Mouse (Mus musculus) MEL (cell line): Measurements from ENCODE around the gene Lsp1.

Experiments
- CTCF ChIP-seq, 3 experiments: IDR thresholded peaks in 2 of 3; conservative IDR thresholded peaks in 1 of 3; 2 replicates each; pipeline ENCODE4 v1.5.1; 2011 to 2012; ENCODE audit warnings: low read length in 3 of 3, low read depth in 2 of 3, mild to moderate bottlenecking in 2 of 3, improper control_type of control experiment in 1 of 3, inconsistent platforms in 1 of 3, mixed read lengths in 1 of 3, moderate library complexity in 1 of 3; ENCODE audit not compliant: control insufficient read depth in 1 of 3, insufficient read depth in 1 of 3, poor library complexity in 1 of 3, severe bottlenecking in 1 of 3
- EP300 ChIP-seq, 2 experiments: IDR thresholded peaks; 2 replicates each; pipeline ENCODE4 v1.6.1; 2011; ENCODE audit warnings: improper control_type of control experiment in 2 of 2, low read length in 2 of 2, low read depth in 1 of 2, mild to moderate bottlenecking in 1 of 2
- ETS1 ChIP-seq: IDR thresholded peaks from 2 replicates; pipeline ENCODE4 v1.6.1; 2012; ENCODE audit warnings: low read depth, mild to moderate bottlenecking, inconsistent platforms, low read length, improper control_type of control experiment, moderate library complexity
- GATA1 ChIP-seq: IDR thresholded peaks from 2 replicates; pipeline ENCODE4 v1.6.1; 2011; ENCODE audit warnings: low read depth, low read length, improper control_type of control experiment
- MYB ChIP-seq: IDR thresholded peaks from 2 replicates; pipeline ENCODE4 v1.6.1; 2011; ENCODE audit warnings: mild to moderate bottlenecking, low read depth, low read length, improper control_type of control experiment
- POLR2A ChIP-seq, 2 experiments: IDR thresholded peaks; 2 replicates each; pipeline ENCODE4 v1.6.1; 2011 to 2012; ENCODE audit warnings: low read length in 2 of 2, mild to moderate bottlenecking in 2 of 2, control low read depth in 1 of 2, improper control_type of control experiment in 1 of 2, low read depth in 1 of 2, moderate library complexity in 1 of 2; ENCODE audit not compliant: control insufficient read depth in 1 of 2, insufficient read depth in 1 of 2, poor library complexity in 1 of 2
- SMC3 ChIP-seq: IDR thresholded peaks from 2 replicates; pipeline ENCODE4 v1.6.1; 2011; ENCODE audit warnings: low read depth, low read length, improper control_type of control experiment
- TCF12 ChIP-seq: IDR thresholded peaks from 2 replicates; pipeline ENCODE4 v1.6.1; 2014; ENCODE audit warnings: low read depth, mild to moderate bottlenecking, inconsistent platforms, low read length, improper control_type of control experiment, moderate library complexity
- ZKSCAN1 ChIP-seq: IDR thresholded peaks from 2 replicates; pipeline ENCODE4 v1.6.1; 2012; ENCODE audit warnings: low read depth, mild to moderate bottlenecking, inconsistent platforms, low read length, improper control_type of control experiment, moderate library complexity

GRCm38 (mm10) chr7:142496800-142497199 is 36.2 kb downstream of the Lsp1 start:
- TF ChIP-seq POLR2A (IDR thresholded peaks at IDR 0.05; ENCODE audit: control insufficient read depth in 1 of 2, insufficient read depth in 1 of 2, low read depth in 1 of 2, low read length in 2 of 2, poor library complexity in 1 of 2) = no peak
- TF ChIP-seq CTCF (IDR thresholded peaks at IDR 0.05 in 2 of 3, conservative IDR thresholded peaks at IDR 0.05 in 1 of 3; ENCODE audit: control insufficient read depth in 1 of 3, insufficient read depth in 1 of 3, low read depth in 2 of 3, low read length in 3 of 3, poor library complexity in 1 of 3, severe bottlenecking in 1 of 3) = peak; percentile 14 to 26 (median 17); a peak in 2 of 6 replicates
- TF ChIP-seq MYB = no peak
- no peak for TF ChIP-seq GATA1
- TF ChIP-seq SMC3 = peak; percentile 20; the same call in 1 of the 2 replicates
- TF ChIP-seq TCF12 = no peak
- no peak for TF ChIP-seq ETS1
- TF ChIP-seq ZKSCAN1 = no peak
- TF ChIP-seq EP300 (IDR thresholded peaks at IDR 0.05; ENCODE audit: low read depth in 1 of 2, low read length in 2 of 2) = no peak
